Mouse (Mus musculus) neutrophil, adult 59 days (primary cell): ENCODE measurements around the gene Sec61a2. TPM values are rescaled to one million over a fixed set of nuclear protein-coding genes. Genes with fewer than 3 reads are reported as not detected.

Source experiments
- total RNA-seq, 2 experiments: library from RNA; stranded (reverse); gene quantifications; 1 replicate in 1 of 2; 2 replicates in 1 of 2; pipeline ENCODE4 v1.2.4; 2023

The Sec61a2 gene
- 10 to 100 TPM in 1 of 2 experiments, 1 to 10 TPM in 1; 7.1 to 14.9 TPM for total RNA-seq

DNA sequence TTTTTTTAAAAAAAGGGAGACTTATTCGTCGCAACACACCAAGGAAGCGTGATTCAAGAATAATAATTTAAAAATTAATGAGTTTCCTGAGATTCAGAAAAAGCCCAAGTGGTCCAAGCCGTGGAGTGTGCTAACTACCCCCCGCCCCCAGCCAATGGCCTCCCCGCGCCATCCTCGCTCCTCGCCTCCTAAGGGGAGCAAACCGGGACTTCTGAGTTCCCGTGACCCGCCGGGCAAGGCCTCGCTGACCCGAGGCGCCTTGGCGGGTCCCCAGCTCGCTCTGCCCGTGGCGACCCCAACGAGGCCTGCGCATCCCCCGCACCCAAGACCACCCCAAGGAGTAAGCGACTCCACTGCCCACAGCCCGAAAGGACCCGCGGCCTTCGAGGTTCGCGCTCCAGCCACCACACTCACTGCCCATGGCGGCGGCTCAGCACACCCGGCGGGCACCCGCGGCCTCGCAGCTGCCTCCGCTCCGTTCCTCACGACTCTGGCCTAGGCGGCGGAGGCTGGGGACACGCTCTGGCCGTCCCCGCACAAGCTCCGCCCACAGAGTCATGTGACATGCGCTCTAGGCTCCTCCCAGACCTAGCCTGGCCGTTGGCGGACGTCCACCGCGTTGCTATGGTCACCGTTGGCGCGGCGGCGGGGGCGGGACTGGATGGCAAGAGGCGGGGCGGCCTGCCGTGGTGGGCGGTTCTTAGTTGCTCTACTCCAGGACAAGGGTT lies at the start of gene Sec61a2:
Gene Sec61a2, minus strand, starts transcription at position 590 of the 728 bp plus-strand sequence.

GRCm38 (mm10) chr2:5942416-5943032 lies 47.3 kb upstream of the Sec61a2 start, which contains the start of gene Dhtkd1:
Dhtkd1 (minus strand) TSS chr2:5942792.

GRCm38 (mm10) chr2:5862834-5863233 lies 32.4 kb downstream of the Sec61a2 start, which contains the start of gene Gm13199:
Gm13199 (minus strand) TSS chr2:5862934.

GRCm38 (mm10) chr2:5844873-5845631 lies 50.2 kb downstream of the Sec61a2 start, which contains the start of the genes Nudt5 and Cdc123:
Nudt5 (plus strand) TSS chr2:5845019.
Cdc123 (minus strand) TSS chr2:5845164.

Other genes with a start within 250 kb of the Sec61a2 start
- 10 to 100 TPM; 69.5 to 76.5 TPM for gene Camk1d, start 180.9 kb downstream of the Sec61a2 start, total RNA-seq
- gene Nudt5, start 50.4 kb downstream of the Sec61a2 start, total RNA-seq = 10 to 100 TPM; 16.3 to 17.8 TPM
- gene Cdc123, start 50.3 kb downstream of the Sec61a2 start, total RNA-seq = 10 to 100 TPM; 75.6 to 82.3 TPM
- gene Gm13199, start 32.5 kb downstream of the Sec61a2 start, total RNA-seq = under 1 TPM; 0.68 to 0.87 TPM
- under 1 TPM in 1 of 2 experiments, not detected in 1; 0.20 TPM for gene Dhtkd1, start 47.4 kb upstream of the Sec61a2 start, total RNA-seq
- gene Upf2, start 56.0 kb upstream of the Sec61a2 start, total RNA-seq = 10 to 100 TPM; 38.2 to 39.1 TPM
- under 1 TPM in 1 of 2 experiments, not detected in 1; 0.18 TPM for gene Proser2, start 234.8 kb upstream of the Sec61a2 start, total RNA-seq